Mouse (Mus musculus) gastrocnemius, postnatal 4 days (tissue): Measurements from ENCODE around the gene Pdlim3. TPM values are rescaled to one million over a fixed set of nuclear protein-coding genes. Genes with fewer than 3 reads are reported as not detected.
"Not testable (repeated sequence)": the region's sequence is repeated elsewhere in the genome, so short reads cannot be mapped to it uniquely, and the experiment has no call there.

ENCODE experiments used
- DNase-seq, 2 experiments: peaks; one replicate each; pipeline ENCODE4 v3.0.0; 2021 to 2022; ENCODE audit warnings: low spot score in 2 of 2, mixed read lengths in 2 of 2
- long read RNA-seq, 2 experiments: library from polyadenylated mRNA; stranded (forward); transcript quantifications; one replicate each; pipeline ENCODE4 v2.0.0; 2021
- total RNA-seq, 2 experiments: library from RNA; stranded (reverse); gene quantifications; 2 replicates each; pipeline ENCODE4 v1.2.3; 2021

Pdlim3 gene
- total RNA-seq, result 100 to 1,000 TPM; 485 to 529 TPM
- long read RNA-seq, experiment 1, transcript Pdlim3-203 (8 exons, 1,479 nt), result major isoform, 282 of 378 reads
- long read RNA-seq, experiment 1, transcript Pdlim3-201 (7 exons, 1,604 nt), result minor isoform, 30 of 378 reads
- long read RNA-seq, experiment 1, partial matches to known transcripts, result 16 of 378 reads
- long read RNA-seq, experiment 1, other reads (novel, unspliced or antisense), result 46 of 378 reads
- long read RNA-seq, experiment 2, transcript Pdlim3-203 (8 exons, 1,479 nt), result major isoform, 343 of 468 reads
- long read RNA-seq, experiment 2, transcript Pdlim3-201 (7 exons, 1,604 nt), result minor isoform, 46 of 468 reads
- long read RNA-seq, experiment 2, partial matches to known transcripts, result 11 of 468 reads
- long read RNA-seq, experiment 2, other reads (novel, unspliced or antisense), result 61 of 468 reads

DNA sequence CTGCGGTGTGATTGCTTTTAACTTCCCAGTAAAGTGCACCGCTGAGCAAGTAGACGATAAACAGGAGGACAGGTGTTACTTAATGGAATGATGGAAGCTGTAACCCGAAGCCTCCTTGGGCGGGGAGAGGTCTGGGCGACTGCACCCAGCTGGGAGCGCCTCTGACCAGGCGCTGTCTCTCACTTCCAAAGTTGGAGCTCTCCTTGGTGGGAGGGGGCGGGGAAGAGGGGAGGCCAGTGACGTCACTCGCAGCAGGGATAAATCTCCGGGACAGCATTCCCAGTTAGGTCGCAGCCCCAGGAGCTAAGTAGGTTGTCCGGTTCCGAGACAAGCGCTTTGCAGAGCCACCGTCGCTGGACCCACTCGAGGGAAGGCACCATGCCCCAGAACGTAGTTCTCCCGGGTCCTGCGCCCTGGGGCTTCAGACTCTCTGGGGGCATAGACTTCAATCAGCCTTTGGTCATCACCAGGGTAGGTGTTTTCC, at the start of gene Pdlim3:
Pdlim3 (plus strand) TSS at position 260 of the 484 bp plus-strand sequence.
- DNase-seq, result peak; percentile 23 to 53

DNA sequence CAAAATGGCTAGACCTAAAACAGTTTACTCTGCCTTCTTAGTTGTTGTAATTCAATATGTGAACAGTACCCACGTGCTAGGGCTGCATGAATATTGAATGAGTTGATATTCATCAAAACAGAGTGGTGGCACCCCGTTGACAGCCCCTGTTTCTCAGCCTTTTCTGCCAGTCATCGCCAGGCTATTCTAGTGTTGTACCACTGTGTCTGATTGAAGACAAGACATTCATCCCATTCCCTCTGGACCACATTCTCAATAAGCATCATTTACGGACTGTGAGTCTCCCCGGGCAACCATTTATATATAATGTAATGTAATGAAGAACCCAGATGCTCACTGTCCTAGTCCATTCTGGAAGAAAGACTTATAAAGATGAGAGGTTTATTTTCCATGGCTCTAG, 42.0 kb upstream of the Pdlim3 start:
- no peak for DNase-seq

DNA sequence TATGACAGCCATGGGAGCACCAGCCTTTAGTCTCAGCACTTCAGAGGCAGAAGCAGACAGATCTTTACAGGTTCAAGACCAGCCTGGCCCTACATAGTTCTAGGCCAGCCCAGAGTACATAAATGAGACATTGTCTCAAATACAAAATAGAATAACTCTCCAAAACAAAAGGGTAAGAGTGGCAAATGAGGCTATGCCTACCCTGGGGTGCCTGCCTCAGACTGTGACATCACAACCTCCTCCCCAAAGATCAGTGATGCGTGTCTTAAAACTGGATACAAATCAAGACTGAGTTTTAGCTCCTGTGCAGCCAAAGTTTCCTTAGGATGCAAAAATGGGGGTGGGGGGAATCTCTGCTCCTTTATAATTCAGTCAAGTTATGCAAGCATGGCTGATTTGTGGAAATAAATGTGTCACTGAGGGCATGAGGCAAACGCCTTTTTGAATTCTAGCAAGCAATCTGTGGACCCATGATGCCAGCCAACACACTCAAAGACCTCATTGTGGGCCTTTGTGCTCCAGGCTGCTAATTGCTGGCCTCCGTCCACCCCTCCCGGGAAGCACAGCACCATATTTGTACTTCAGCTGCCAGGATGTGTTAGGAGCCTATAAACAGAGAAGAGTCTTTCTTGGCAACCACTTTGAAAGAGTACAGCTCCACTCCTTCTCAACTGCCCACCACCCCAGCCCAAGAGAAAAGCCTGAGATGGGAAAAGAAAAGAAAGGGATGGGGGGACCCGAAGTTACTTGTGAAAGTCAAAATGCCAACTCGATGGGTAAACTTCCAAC, 41.0 kb upstream of the Pdlim3 start:
- DNase-seq, result peak in 1 of 2 experiments; percentile 49

DNA sequence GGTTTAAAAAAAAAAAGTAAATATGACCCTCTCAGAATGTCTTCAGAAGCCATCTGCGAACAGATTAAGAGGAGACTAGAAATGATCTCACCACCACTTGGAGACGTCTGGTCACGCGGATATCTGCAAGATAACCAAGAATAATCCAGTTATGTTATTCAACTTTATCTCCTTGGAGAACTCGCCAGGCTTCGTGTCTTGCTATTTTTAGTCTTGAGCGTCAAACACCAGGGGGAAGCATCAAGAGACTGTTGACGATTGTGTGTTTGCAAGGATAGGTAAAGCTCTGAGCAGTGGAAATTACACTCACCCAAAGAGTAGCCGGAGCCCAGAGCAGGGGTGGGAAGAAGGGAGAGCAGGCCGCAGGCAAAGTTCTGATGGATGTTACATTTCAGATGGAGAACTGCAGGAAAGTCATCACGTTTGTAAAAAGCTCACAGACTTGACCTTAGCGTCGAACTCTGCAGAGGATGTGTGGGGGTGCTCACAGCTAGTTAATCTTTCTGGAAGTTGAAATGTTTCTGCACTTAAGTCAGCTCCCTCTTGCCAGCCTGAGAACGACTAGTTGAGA, 40.3 kb upstream of the Pdlim3 start:
- DNase-seq, result no peak

DNA sequence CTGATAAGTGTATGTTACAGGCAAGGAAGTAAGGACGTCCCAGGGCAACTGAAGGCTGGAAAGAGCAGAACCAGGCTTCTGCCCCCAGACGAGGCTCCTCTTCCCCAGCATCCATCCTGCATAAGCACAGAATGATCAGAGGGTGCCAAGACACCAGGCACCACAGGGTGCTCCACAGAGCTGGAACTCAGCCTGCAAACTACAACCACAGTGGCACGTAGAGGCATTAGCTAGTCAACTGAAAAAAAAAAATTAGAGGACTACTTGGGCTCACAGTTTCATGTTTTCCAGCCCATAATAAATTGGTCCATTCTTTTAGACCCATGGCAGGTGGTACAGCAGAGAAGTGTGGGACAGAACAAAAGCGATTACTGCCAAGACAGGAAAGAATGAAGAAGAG, 39.4 kb upstream of the Pdlim3 start:
- DNase-seq, result no peak

DNA sequence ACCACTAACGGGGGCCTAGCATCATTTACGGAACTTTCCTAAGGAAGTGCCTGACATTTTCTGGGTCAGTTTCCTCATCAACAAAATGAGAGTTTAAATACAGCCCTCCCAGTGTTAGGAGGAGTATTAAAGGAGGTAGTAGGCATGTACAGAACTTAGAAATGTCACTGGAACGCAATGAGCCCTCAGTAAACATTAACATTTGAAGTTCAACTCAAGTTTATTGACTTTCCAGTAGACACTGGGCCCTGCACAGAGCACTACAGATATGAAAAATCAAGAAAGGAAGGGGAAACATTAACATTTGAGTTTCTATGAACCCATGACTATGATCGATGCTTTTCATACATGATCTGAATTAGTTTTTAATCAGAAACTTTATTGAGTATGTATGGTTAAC, 30.1 kb upstream of the Pdlim3 start:
- DNase-seq, result no peak

DNA sequence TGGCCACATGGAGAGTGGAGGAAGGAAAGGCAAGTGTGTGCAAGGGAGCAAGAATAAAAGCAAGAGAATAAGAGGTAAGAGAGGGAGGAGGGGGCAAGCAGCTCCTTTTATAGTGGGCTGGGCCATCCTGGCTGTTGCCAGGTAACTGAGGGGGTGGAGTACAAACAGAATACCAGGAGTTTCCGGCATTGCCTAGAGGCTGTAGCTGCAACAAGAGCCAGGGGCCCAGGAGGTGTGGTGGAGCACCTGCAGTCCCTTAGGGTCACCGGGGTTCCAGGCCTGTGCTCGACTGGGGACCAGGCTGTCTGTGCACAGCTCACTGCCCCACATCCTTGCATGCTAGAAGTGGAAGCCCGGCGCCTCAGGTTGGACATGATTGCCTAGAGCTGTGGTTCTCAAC, 27.5 kb upstream of the Pdlim3 start:
- DNase-seq, result no peak

DNA sequence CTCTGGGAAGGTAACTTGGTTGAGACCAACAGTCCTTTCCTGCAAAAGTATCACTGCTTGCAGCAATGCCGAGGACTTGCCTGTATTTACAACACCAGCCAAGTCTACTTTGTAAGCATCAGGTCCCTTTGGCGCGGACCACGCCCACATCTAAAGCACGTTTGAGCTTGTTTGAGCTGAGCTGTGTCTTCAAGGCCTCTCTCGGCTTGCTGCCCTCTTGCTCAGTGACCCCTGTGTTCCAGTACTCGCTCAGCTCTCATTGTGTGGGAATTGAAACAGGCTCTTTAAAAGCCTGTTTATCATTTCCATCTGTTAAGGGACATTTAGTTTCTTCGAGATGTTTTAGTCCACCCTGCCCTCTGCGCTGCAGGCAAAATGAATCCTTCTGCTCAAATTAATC, 26.9 kb upstream of the Pdlim3 start:
- DNase-seq, result no peak

DNA sequence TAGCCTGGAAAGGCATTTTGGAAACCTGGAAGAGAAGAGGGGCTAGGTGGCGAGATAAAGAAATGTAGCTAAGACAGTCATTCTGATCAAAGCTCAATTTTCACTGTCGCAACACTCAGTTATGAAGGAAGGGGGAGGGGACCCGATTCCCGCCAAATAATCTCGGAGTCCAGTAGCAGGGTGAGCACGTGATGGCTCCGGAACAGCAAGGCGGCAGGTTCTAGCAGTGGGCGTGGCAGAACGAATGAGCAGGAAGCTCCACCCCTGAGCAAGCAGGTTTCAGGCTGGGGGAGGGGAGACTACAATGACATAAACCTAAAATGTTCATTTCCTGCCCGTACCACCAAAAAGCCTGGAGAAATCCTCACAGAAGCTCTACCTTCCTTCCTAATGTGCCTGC, 13.7 kb upstream of the Pdlim3 start:
- not testable (repeated sequence) for DNase-seq

DNA sequence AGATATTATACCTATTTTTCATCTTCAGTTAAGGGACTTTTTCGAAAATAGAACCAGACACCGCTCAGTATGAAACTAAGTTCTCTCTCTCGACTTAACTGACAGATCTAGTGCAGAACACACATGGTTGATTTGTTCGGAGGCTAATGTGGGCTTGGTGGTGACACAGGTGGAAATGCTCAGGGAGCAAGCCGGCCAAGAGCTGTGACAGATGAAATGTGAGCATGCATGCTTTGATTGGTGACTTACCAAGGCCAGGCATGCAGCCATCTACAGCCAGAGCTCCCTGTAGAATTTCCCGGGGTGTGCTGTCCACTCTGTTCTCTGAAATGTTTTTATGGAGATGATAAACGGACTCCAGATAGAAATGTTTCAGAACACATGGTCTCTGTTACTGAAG, 13.2 kb upstream of the Pdlim3 start:
- DNase-seq, result peak in 1 of 2 experiments; percentile 52

DNA sequence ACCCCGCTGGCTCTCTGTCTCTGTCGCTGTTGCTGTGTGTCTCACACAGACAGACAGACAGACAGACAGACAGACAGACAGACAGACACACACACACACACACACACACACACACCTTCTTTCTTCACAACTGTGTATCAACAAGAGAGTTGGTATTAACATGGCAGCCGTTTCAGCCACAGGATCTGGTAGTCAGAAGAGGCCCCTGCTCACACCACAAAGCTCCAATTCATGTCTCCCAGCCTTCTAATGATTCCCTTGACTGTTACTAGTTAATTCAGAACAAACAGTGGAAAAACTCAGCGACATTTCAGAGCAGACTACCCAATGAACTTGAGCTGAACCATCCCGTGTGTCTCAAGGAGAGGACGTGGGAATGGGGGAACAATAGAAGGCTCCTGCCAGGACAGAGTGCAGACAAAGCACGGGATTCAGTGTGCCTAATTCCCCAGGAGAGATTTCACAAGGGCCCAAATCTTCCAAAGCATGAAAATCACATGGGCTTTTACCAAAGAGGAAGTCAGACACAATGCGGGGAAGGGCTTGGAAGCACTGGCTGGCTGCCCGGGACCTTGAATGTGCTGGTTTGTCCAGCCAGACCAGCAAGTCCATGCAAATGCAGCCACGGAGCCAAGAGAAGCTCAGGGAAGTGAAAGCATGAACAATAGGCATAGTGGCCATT, 10.2 kb upstream of the Pdlim3 start:
- DNase-seq, result peak; percentile 65 to 91

DNA sequence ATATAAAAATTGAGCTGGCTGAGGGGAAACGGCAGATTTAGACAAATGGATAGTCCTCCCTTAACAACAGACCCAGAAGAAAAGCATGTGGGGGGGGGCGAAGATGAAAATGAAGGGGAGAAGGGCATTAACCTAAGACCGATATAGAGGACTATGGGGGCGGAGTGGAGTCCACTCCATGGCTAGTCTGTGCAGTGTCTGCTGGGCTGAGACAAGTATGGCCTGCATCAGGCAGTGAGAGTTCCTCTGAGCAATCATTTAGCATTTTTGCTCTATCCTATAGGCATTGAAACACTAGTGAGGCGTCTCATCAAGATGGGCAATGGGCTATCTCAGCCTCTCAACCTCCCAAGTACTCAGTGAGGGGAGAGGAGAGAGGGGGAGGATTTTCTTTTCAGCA, 8.9 kb upstream of the Pdlim3 start:
- DNase-seq, result no peak

DNA sequence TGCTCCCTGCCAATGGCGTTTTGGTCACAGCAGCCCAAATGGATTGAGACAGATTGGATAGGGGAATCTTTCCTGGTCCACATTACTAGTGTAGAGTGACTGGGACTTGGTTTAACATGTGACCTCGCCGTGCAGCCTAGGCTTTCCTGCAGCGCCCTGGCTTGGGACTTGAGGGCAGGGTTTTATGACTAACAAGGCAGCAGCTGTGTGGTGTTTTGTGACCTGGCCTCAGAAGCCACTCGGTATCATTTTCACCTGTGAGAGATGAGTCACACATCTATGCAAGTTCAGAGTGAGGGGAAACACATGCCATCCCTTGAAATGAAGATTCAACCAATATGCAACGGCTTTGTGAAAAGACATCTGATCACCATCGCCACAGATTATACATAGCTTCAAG, 7.6 kb upstream of the Pdlim3 start:
- no peak for DNase-seq

DNA sequence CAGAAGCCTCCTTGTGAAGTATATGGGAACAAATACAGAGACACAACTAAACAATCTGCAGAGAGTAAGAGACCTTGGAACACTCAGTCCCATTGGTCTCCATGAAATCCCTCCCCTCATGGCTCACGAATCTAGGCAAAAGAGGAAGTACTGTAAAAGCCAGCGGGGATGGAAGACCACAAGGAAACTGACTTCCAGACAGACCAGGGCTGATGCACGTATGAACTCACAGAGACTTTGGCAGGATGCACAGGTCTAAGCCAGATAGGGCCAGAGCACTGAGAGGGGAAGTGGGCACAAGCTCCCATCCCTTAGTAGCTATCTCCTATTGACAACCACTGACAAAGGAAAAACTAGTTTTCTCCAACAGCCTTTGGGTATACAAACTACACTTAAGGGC, 4.8 kb upstream of the Pdlim3 start:
- DNase-seq, result no peak

DNA sequence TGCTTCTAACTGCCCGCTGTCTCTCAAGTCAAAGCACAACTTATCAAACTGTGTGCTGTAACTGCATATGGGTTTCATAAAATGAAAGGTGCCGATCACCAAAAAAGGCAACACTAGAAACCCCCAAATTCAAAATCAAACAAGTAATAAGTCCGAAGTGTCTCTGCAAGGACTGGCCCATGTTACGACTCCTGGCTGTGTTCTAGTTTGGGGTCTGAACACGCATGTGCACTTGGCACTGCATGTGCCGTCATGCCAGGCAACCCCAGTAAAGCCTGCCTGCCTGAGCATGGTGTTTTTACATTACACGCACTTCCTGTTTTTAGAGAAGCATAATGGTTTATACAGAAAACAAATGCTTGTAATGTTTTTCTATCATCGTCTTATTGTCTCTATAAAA, 3.5 kb upstream of the Pdlim3 start:
- DNase-seq, result no peak

DNA sequence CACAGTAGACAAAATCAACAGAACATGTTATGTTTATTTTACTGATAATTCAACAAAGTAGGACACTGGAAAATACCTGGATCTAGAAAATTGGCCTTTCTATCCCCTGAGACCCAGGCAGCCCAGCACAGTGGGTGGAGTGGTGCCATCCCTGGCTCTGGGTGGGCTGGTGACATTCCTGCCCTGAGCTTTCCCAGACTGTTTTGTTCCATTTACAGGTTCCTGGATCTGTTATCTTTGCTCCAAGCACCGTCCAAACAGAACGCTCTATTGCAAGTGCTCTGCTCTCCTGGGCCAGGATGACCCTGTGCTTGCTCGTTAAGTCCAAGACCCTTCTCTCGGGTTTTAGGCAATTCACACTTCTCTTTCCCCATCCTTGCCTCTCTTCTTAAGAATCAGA, 1.5 kb upstream of the Pdlim3 start:
- no peak for DNase-seq

DNA sequence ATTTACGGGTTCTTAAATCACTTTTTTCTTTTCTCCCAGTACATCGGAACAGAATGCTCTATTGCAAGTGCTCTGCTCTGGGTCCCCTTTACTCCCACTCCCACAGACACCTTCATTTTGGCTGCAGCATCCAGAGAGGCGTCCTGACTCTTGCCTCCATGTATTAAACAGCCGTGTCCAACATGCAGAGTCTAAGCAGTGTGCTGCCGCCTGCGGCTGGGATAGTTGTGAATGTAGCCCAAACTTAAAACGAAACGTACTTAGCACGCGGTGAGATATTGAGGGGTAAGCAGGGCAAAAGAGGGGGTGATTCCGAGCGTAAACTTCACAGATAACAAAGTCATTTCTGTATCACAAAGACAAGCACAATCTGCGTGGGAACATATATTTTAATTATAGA, 709 bp upstream of the Pdlim3 start:
- DNase-seq, result peak in 1 of 2 experiments; percentile 24

DNA sequence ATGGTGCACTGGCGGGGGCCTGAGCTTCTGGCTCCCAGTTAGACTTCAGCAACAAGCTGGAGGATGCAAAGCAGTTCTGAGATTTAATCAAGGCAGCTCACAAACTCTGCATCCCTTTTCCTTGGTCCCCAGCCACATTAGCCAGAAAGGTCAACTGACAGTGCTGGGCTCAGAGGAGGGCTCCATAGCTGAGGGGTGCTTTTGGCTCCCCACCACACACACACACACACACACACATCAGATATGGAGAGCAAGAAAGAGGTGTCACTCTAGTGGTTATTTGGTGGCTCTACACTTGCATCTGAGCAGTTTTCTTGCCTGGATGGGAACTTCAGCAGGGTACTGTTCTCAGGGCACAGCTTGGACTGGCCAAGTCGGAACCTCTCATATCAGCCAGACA, 514 bp downstream of the Pdlim3 start:
- DNase-seq, result no peak

DNA sequence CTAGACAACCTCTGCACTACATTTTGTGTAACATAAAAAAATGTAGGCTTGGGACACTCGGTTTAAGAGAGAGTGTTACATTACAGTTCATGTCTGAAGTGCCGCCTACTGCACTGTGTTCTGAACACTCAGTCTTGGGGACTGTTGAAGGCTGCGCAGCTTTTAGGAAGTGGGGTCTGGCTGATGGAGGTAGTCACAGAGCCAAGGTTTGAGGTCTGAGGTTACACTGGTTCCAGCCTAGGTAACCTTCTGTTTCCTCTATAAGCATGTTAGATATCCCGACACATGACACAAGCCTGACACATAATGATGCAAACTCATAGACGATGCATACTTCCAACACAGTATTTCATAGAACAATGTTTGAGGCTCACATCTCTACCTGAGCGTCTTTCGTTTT, 4.5 kb downstream of the Pdlim3 start:
- no peak for DNase-seq

DNA sequence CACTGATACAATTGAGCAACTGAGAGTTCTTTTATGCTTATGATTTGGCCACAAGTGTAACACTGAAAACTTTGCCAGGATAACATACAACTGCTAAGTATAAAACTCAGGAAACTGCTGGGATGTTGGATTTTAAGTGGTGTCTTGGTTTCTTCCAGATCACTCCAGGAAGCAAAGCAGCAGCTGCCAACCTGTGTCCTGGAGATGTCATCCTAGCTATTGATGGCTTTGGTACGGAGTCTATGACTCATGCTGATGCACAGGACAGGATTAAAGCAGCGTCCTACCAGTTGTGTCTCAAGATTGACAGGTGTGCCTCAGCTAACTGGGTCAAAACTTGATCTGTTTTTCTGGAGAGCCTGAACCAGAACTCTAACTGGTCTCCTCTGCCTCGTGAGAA, 11.3 kb downstream of the Pdlim3 start:
- no peak for DNase-seq

DNA sequence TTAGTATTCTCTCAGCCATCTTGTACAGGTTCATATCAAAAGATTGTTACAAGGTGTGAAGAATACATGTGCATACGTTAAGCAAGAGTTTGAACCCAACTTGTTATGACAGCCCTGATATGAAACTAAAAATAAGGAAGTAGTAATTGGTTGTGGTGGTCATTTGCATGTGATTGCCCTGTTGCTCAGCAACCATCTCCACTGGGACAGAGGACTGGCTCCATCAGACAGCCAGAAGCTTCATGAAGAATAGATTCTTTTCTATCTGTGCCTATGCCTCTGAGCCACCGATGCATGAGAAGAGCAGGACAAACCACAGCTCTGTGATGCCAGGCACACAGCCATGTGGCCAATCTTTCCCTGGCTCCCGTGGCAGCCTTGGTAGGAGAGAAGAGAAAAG, 14.5 kb downstream of the Pdlim3 start:
- DNase-seq, result no peak
